Mouse (Mus musculus): Measurements from ENCODE around the gene Coro2a. TPM values are rescaled to one million over a fixed set of nuclear protein-coding genes. Genes with fewer than 3 reads are reported as not detected.

Gene Coro2a
- total and polyA plus RNA-seq, 3 experiments, result 0.35 to 6.8 TPM; not detected in 1

DNA sequence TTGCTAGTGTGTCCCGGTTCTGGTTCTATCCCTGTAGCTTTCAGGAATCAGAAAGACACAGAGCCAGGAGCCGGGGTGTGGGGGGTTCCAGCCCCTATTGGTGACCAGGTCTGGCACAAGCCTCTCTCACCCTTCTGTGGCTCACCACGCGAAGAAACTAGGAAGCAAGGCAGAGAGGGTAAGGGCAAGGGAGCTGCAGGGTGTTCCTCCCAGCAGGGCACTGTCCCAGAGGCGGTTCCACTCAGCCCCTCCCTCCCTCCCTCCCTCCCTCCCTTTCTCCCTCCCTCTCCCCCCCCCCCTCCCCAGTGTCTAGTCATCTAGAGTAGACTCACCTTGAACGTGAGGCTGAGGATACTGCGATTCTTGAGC is 74.5 kb downstream of the Coro2a start:
- H3K9me3 ChIP-seq (replicated peaks; ENCODE audit: insufficient read depth, low read length), result no peaks in the 10 kb centered on the region
- H3K4me3 ChIP-seq (ENCODE audit: control insufficient read depth in 1 of 2, insufficient read depth in 1 of 2, low read depth in 2 of 2, low read length in 2 of 2), result peak overlapping the region; percentile 59 to 77
- H3K36me3 ChIP-seq (ENCODE audit: control insufficient read depth in 1 of 2, insufficient read depth in 2 of 2, low read length in 2 of 2), result peaks cover 0 to 14% of the 10 kb centered on the region in 2 experiments; a peak in 2 of 4 replicates
- peak overlapping the region; percentile 70 for H3K9ac ChIP-seq (ENCODE audit: control insufficient read depth, low read depth, low read length, poor library complexity, severe bottlenecking)
- TF ChIP-seq POLR2A (IDR thresholded peaks at IDR 0.05; ENCODE audit: control insufficient read depth in 1 of 2, insufficient read depth in 1 of 2, low read depth in 1 of 2, low read length in 2 of 2, poor library complexity in 1 of 2), result peak in 1 of 2 experiments; percentile 77; a peak in 2 of 4 replicates
- TF ChIP-seq USF1 (IDR thresholded peaks at IDR 0.05; ENCODE audit: low read depth, low read length), result no peak
- no peak; the same call in 1 of the 2 replicates for TF ChIP-seq TBP (IDR thresholded peaks at IDR 0.05; ENCODE audit: low read depth, low read length)
- 0 out of 2 replicates have a peak, but pooled peaks have one; percentile 4 for TF ChIP-seq ETS1 (IDR thresholded peaks at IDR 0.05; ENCODE audit: low read depth, low read length)
- TF ChIP-seq ZMIZ1 (IDR thresholded peaks at IDR 0.05; ENCODE audit: low read depth, low read length), result peak; percentile 69; the same call in 1 of the 2 replicates
- peak; percentile 70 for TF ChIP-seq NELFE (IDR thresholded peaks at IDR 0.05; ENCODE audit: low read depth, low read length)
- no peak for TF ChIP-seq MAX (IDR thresholded peaks at IDR 0.05; ENCODE audit: low read length)
- H3K79me2 ChIP-seq (ENCODE audit: control insufficient read depth, insufficient read depth, low read length, poor library complexity), result no peaks in the 10 kb centered on the region
- DNase-seq (ENCODE audit: low read depth, low spot score), result peak; percentile 78
- H3K27ac ChIP-seq (ENCODE audit: control insufficient read depth, low read depth, low read length), result peak overlapping the region; percentile 91
- H3K27me3 ChIP-seq (ENCODE audit: control insufficient read depth in 1 of 2, insufficient read depth in 2 of 2, low read length in 2 of 2), result no peaks in the 10 kb centered on the region
- H3K4me1 ChIP-seq (ENCODE audit: control insufficient read depth in 1 of 2, insufficient read depth in 2 of 2, low read length in 2 of 2), result peaks cover 2 to 21% of the 10 kb centered on the region in 2 experiments; a peak in 3 of 4 replicates

DNA sequence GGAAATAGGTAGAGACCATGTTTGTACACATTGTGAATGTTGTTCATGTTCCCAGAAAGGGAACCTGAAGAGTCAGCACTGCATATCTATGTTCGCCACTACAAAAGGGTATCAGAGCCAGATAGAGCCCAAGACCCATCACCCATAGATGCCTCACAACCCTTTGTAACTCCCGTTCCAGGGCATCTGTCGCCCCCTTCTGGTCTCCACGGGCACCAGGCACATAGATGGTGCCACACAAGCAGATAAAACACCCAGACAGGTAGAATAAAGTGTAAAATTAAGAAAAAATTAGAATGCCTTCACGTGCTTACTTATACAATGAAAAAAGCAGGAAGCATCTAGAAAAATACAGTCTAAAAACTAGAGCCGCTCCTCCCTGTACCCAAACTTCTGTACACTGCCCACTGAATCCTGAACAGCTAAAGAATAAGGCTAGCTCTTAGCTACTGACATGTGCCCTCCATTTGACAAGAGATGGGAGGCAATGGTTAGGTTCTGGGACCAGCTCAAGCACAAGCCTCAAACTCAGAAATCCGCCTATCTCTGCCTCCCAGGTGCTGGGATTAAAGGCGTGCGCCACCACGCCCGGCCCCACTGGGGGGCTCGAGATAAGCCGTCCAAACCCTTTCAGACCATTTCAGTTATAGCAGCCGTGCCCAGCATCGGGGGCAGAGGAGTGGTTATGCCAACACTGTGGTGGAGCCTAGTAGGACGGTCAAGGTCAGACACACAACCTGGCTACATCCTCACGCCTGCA is 75.0 kb downstream of the Coro2a start:
- no peaks in the 10 kb centered on the region for H3K27me3 ChIP-seq (ENCODE audit: control insufficient read depth in 1 of 2, insufficient read depth in 2 of 2, low read length in 2 of 2)
- no peaks in the 10 kb centered on the region for H3K79me2 ChIP-seq (ENCODE audit: control insufficient read depth, insufficient read depth, low read length, poor library complexity)
- peak overlapping the region; percentile 57 to 58 for H3K4me3 ChIP-seq (ENCODE audit: control insufficient read depth in 1 of 2, insufficient read depth in 1 of 2, low read depth in 2 of 2, low read length in 2 of 2)
- DNase-seq (ENCODE audit: low read depth, low spot score), result peak; percentile 80
- peak overlapping the region; percentile 91 for H3K27ac ChIP-seq (ENCODE audit: control insufficient read depth, low read depth, low read length)
- H3K4me1 ChIP-seq (ENCODE audit: control insufficient read depth in 1 of 2, insufficient read depth in 2 of 2, low read length in 2 of 2), result peaks cover 2 to 21% of the 10 kb centered on the region in 2 experiments; a peak in 3 of 4 replicates
- H3K9me3 ChIP-seq (replicated peaks; ENCODE audit: insufficient read depth, low read length), result no peaks in the 10 kb centered on the region
- peak overlapping the region; percentile 70 for H3K9ac ChIP-seq (ENCODE audit: control insufficient read depth, low read depth, low read length, poor library complexity, severe bottlenecking)
- H3K36me3 ChIP-seq (ENCODE audit: control insufficient read depth in 1 of 2, insufficient read depth in 2 of 2, low read length in 2 of 2), result peaks cover 0 to 14% of the 10 kb centered on the region in 2 experiments; a peak in 2 of 4 replicates
- TF ChIP-seq MYB (IDR thresholded peaks at IDR 0.05; ENCODE audit: low read depth, low read length) (0 out of 2 replicates have a peak, but pooled peaks have one; percentile 21), ETS1 (IDR thresholded peaks at IDR 0.05; ENCODE audit: low read depth, low read length) (peak; percentile 50; the same call in 1 of the 2 replicates), CTCF (IDR thresholded peaks at IDR 0.05 in 2 of 3, conservative IDR thresholded peaks at IDR 0.05 in 1 of 3; ENCODE audit: control insufficient read depth in 1 of 3, insufficient read depth in 1 of 3, low read depth in 2 of 3, low read length in 3 of 3, poor library complexity in 1 of 3, severe bottlenecking in 1 of 3) (peak; percentile 80 to 83 (median 83)), GATA1 (IDR thresholded peaks at IDR 0.05; ENCODE audit: low read depth, low read length) (peak; percentile 78), USF1 (IDR thresholded peaks at IDR 0.05; ENCODE audit: low read depth, low read length) (no peak), E2F4 (IDR thresholded peaks at IDR 0.05; ENCODE audit: borderline replicate concordance, low read depth, low read length) (no peak), RAD21 (IDR thresholded peaks at IDR 0.05; ENCODE audit: low read depth, low read length) (peak; percentile 63), GABPA (IDR thresholded peaks at IDR 0.05; ENCODE audit: low read depth, low read length) (no peak), MAX (IDR thresholded peaks at IDR 0.05; ENCODE audit: low read length) (no peak; the same call in 1 of the 2 replicates), POLR2AphosphoS2 (IDR thresholded peaks at IDR 0.05; ENCODE audit: low read length) (no peak), RCOR1 (IDR thresholded peaks at IDR 0.05; ENCODE audit: low read depth, low read length) (peak; percentile 88), NRF1 (IDR thresholded peaks at IDR 0.05; ENCODE audit: insufficient read depth, low read depth, low read length, poor library complexity, severe bottlenecking) (no peak), POLR2AphosphoS5 (IDR thresholded peaks at IDR 0.05; ENCODE audit: borderline replicate concordance, low read depth, low read length) (no peak), POLR2A (IDR thresholded peaks at IDR 0.05; ENCODE audit: control insufficient read depth in 1 of 2, insufficient read depth in 1 of 2, low read depth in 1 of 2, low read length in 2 of 2, poor library complexity in 1 of 2) (no peak), MXI1 (IDR thresholded peaks at IDR 0.05; ENCODE audit: low read depth, low read length) (peak; percentile 70), ZMIZ1 (IDR thresholded peaks at IDR 0.05; ENCODE audit: low read depth, low read length) (no peak), JUND (IDR thresholded peaks at IDR 0.05; ENCODE audit: low read depth, low read length) (no peak), NELFE (IDR thresholded peaks at IDR 0.05; ENCODE audit: low read depth, low read length) (no peak), CHD2 (IDR thresholded peaks at IDR 0.05; ENCODE audit: low read length) (no peak), MAZ (IDR thresholded peaks at IDR 0.05; ENCODE audit: low read depth, low read length) (no peak), MAFK (IDR thresholded peaks at IDR 0.05; ENCODE audit: borderline replicate concordance, low read depth, low read length) (no peak), ZKSCAN1 (IDR thresholded peaks at IDR 0.05; ENCODE audit: low read depth, low read length) (no peak), UBTF (IDR thresholded peaks at IDR 0.05; ENCODE audit: borderline replicate concordance, insufficient read depth, low read depth, low read length) (no peak), TAL1 (IDR thresholded peaks at IDR 0.05; ENCODE audit: low read length) (peak; percentile 91), MYC (IDR thresholded peaks at IDR 0.05; ENCODE audit: low read depth, low read length) (no peak; the same call in 1 of the 2 replicates), MEF2A (IDR thresholded peaks at IDR 0.05; ENCODE audit: extremely low read depth, insufficient replicate concordance, low read depth, low read length, poor library complexity, severe bottlenecking) (no peak), TCF12 (IDR thresholded peaks at IDR 0.05; ENCODE audit: low read depth, low read length) (peak; percentile 88)
